Mouse (Mus musculus) limb, embryonic 11.5 days (tissue): Measurements from ENCODE around the gene Paqr5. TPM values are rescaled to one million over a fixed set of nuclear protein-coding genes. Genes with fewer than 3 reads are reported as not detected.

Source experiments
- ATAC-seq: fragments of 200-750 bp; cut with Nextera tagmentation; 2 replicates; pipeline ENCODE4 v1.8.0; 2017; ENCODE audit warnings: low read depth; ENCODE audit not compliant: insufficient number of reproducible peaks, low FRiP score, low TSS enrichment
- DNase-seq: peaks from one replicate; pipeline ENCODE4 v3.0.0-alpha.2; 2015; ENCODE audit warnings: low spot score
- H3K27ac ChIP-seq: fragments of 300-500 bp; sonication (generic); replicated peaks from 2 replicates; pipeline ENCODE4 v1.5.1; 2014; ENCODE audit warnings: low read depth, mild to moderate bottlenecking, low read length
- H3K27me3 ChIP-seq: fragments of 300-500 bp; sonication (generic); 2 replicates; pipeline ENCODE4 v1.6.1; 2014; ENCODE audit warnings: mild to moderate bottlenecking, low read length, mixed read lengths; ENCODE audit not compliant: control insufficient read depth, insufficient read depth
- H3K36me3 ChIP-seq: fragments of 300-500 bp; sonication (generic); 2 replicates; pipeline ENCODE4 v1.6.1; 2014; ENCODE audit warnings: mild to moderate bottlenecking, low read length, moderate library complexity, mixed read lengths; ENCODE audit not compliant: control insufficient read depth, insufficient read depth
- H3K4me1 ChIP-seq: fragments of 300-500 bp; sonication (generic); 2 replicates; pipeline ENCODE4 v1.6.1; 2014; ENCODE audit warnings: low read length, mixed read lengths; ENCODE audit not compliant: control insufficient read depth, insufficient read depth
- H3K4me2 ChIP-seq: fragments of 300-500 bp; sonication (generic); 2 replicates; pipeline ENCODE4 v1.6.1; 2014; ENCODE audit warnings: low read depth, mild to moderate bottlenecking, moderate library complexity; ENCODE audit not compliant: severe bottlenecking
- H3K4me3 ChIP-seq: fragments of 300-500 bp; sonication (generic); 2 replicates; pipeline ENCODE4 v1.5.1; 2014; ENCODE audit warnings: low read depth, low read length
- H3K9ac ChIP-seq: fragments of 300-500 bp; sonication (generic); 2 replicates; pipeline ENCODE4 v1.6.1; 2014; ENCODE audit warnings: mild to moderate bottlenecking, low read length
- H3K9me3 ChIP-seq: fragments of 300-500 bp; sonication (generic); 2 replicates; pipeline ENCODE4 v1.6.1; 2016; ENCODE audit warnings: low read length; ENCODE audit not compliant: control insufficient read depth
- WGBS: fragments of 180-500 bp; shearing (Covaris S2); extraction: QIAGEN DNeasy Blood & Tissue Kit; methylation state at CpG from one replicate; pipeline ENCODE4 v1.1.7; 2014; 5-methylcytosine and 5-hydroxymethylcytosine counted together
- polyA plus RNA-seq: library from polyadenylated mRNA; unstranded; fragments of >200 nt; fragmentation: Nextera tagmentation; extraction: Ambion mirVana; gene quantifications from 2 replicates; pipeline ENCODE4 v1.2.1, GENCODE M21; 2014

Paqr5 gene
- polyA plus RNA-seq, 1 experiment from 2014 or later: 0.85 TPM

- Histone ChIP-seq H3K4me2 (no peak overlapping the region), H3K27ac (no peak overlapping the region), H3K9ac (no peak overlapping the region), H3K4me3 (no peak overlapping the region), H3K9me3 (no peaks in the 10 kb centered on the region), H3K27me3 (no peaks in the 10 kb centered on the region), H3K4me1 (0 out of 2 replicates have a peak, but pooled peaks cover 3% of the 10 kb centered on the region), H3K36me3 (no peaks in the 10 kb centered on the region)
- DNase-seq: peak; percentile 27
- no peak for ATAC-seq
- 46% methylated on average over 2 of the region's 2 CpGs for WGBS
These were observed 23.0 kb downstream of the Paqr5 start for GRCm38 (mm10) chr9:62003611-62004010.

DNA sequence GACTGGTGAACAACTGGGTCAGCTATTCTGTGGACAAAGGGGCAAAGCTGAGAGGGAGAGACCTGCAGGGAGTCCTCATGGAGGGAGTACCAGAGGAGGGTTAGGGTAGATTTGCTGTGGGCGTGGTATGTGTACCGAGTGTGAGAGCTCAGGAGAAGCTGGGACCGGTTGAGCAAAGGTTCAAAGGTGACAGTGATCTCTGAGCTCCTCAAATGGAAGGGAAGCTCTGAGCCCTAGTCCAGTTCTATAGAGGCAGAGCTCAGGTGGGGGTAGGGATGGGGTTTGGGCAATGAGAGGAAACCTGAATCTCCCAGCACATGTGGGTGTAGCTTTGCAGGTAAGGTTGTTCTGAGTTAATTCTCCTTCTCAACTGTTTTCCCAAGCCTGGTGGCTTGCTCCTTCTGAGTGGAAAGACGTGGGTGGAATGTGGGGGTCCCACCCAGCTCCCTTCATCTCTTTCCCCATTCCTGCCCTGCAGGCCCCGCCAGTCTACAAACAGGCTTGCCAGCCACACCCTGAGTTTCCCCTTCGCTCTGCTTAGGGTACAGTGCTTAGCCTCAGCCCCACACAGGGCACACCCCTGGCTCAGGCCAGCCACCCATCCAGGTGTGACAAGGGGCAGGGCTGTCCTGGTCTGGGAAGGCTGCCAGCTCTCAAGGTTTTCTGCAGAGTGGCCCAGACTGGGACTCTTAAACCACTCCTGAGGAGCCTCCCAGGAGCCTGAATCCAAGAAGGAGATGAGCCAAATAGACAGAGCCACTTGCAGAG, 26.8 kb downstream of the Paqr5 start:
- no peaks in the 10 kb centered on the region for H3K27me3 ChIP-seq
- H3K4me3 ChIP-seq: no peak overlapping the region
- 82% methylated on average over 6 of the region's 6 CpGs for WGBS
- no peak overlapping the region for H3K4me2 ChIP-seq
- ATAC-seq (no peak), DNase-seq (no peak)
- no peak overlapping the region for H3K27ac ChIP-seq
- 0 out of 2 replicates have a peak, but pooled peaks cover 3% of the 10 kb centered on the region for H3K4me1 ChIP-seq
- H3K9ac ChIP-seq: no peak overlapping the region
- H3K36me3 ChIP-seq: no peaks in the 10 kb centered on the region
- H3K9me3 ChIP-seq: no peaks in the 10 kb centered on the region

DNA sequence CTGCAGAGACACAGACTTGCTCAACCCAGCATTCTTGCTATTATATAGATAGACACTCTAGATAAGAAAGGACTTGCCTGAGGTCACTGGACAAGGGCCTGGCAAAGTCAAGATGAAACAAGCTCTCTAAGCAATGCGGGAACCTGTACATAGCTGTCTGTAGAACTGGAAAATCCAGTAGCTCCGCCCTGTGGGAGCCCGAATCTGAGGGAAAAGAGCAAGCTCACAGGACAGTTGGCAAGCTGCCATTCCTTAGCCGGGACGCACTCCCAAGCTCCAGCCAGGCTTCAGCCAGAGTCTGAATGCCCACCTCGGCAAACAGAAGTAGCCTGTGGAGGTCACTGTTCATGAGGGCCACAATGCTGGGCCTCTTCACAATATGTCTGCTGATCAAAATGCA, 28.8 kb downstream of the Paqr5 start:
- DNase-seq: no peak
- H3K4me3 ChIP-seq: no peak overlapping the region
- H3K9me3 ChIP-seq: no peaks in the 10 kb centered on the region
- no peak overlapping the region for H3K27ac ChIP-seq
- H3K4me2 ChIP-seq: no peak overlapping the region
- 82% methylated on average over 6 of the region's 6 CpGs for WGBS
- no peaks in the 10 kb centered on the region for H3K36me3 ChIP-seq
- no peaks in the 10 kb centered on the region for H3K4me1 ChIP-seq
- ATAC-seq: no peak
- no peaks in the 10 kb centered on the region for H3K27me3 ChIP-seq
- H3K9ac ChIP-seq: no peak overlapping the region

DNA sequence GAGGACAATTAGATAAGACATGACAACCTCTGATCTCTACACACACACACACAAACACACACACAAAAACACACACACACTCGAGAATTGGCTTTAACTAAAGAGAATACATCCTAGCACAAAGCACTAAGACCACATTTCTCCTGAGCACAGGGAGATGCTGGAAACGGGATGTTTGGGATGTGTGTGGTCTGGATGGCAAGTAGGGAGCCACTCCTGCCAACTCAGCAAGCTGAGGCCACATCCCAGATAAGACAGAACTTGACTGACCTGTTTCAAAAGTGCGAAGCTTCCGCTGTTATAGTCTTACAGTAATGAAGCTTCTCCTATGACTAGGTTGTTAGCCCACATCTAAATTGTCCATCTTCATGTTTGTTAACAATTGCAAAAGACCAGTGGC, 35.5 kb downstream of the Paqr5 start:
- DNase-seq (no peak), ATAC-seq (no peak)
- Histone ChIP-seq H3K4me3 (no peak overlapping the region), H3K9ac (no peak overlapping the region), H3K4me1 (no peaks in the 10 kb centered on the region), H3K27me3 (no peaks in the 10 kb centered on the region), H3K36me3 (no peaks in the 10 kb centered on the region), H3K4me2 (no peak overlapping the region), H3K27ac (no peak overlapping the region), H3K9me3 (no peaks in the 10 kb centered on the region)
- WGBS: 74% methylated on average over 4 of the region's 4 CpGs

DNA sequence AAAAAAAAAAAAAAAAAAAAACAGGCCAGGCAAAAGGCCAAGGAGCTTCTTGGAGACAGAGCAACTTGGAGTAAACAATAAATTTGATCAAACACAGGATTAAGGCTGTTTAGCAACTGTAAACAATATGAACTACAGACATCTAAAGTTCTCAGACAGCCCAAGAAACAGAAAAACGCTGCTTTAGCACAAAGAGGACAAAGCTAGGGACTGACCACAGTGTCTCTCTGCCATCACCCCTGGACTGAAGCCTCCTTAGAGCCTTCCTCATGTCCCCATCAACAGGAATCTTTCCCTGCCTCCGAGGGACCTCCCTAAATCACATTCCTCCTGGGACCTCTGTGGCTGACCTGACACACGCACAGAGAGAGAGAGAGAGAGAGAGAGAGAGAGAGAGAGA, 35.9 kb downstream of the Paqr5 start:
- no peak for DNase-seq
- Histone ChIP-seq H3K27ac (no peak overlapping the region), H3K4me3 (no peak overlapping the region), H3K9ac (no peak overlapping the region), H3K4me1 (no peaks in the 10 kb centered on the region), H3K27me3 (no peaks in the 10 kb centered on the region), H3K4me2 (no peak overlapping the region), H3K9me3 (no peaks in the 10 kb centered on the region), H3K36me3 (no peaks in the 10 kb centered on the region)
- WGBS: 32% methylated on average over 3 of the region's 3 CpGs
- no peak for ATAC-seq

GRCm38 (mm10) chr9:61986055-61986454, 40.6 kb downstream of the Paqr5 start:
- DNase-seq: no peak
- H3K4me3 ChIP-seq: no peak overlapping the region
- no peaks in the 10 kb centered on the region for H3K27me3 ChIP-seq
- H3K9me3 ChIP-seq: no peaks in the 10 kb centered on the region
- no peaks in the 10 kb centered on the region for H3K4me1 ChIP-seq
- ATAC-seq: no peak
- H3K4me2 ChIP-seq: no peak overlapping the region
- no peak overlapping the region for H3K9ac ChIP-seq
- no peaks in the 10 kb centered on the region for H3K36me3 ChIP-seq
- no peak overlapping the region for H3K27ac ChIP-seq
- WGBS: 82% methylated on average over 7 of the region's 7 CpGs

GRCm38 (mm10) chr9:61985183-61985863, 41.3 kb downstream of the Paqr5 start:
- Histone ChIP-seq H3K9me3 (no peaks in the 10 kb centered on the region), H3K4me3 (no peak overlapping the region), H3K4me2 (no peak overlapping the region), H3K27ac (no peak overlapping the region), H3K4me1 (no peaks in the 10 kb centered on the region), H3K36me3 (no peaks in the 10 kb centered on the region), H3K27me3 (no peaks in the 10 kb centered on the region), H3K9ac (no peak overlapping the region)
- DNase-seq: peak; percentile 66
- WGBS: 46% methylated on average over 11 of the region's 11 CpGs
- no peak for ATAC-seq

GRCm38 (mm10) chr9:61982940-61983620, 43.6 kb downstream of the Paqr5 start:
- Histone ChIP-seq H3K4me3 (no peak overlapping the region), H3K27me3 (no peaks in the 10 kb centered on the region), H3K27ac (no peak overlapping the region), H3K9ac (no peak overlapping the region), H3K4me2 (no peak overlapping the region), H3K36me3 (no peaks in the 10 kb centered on the region), H3K4me1 (no peaks in the 10 kb centered on the region), H3K9me3 (no peaks in the 10 kb centered on the region)
- 79% methylated on average over 7 of the region's 7 CpGs for WGBS
- DNase-seq: no peak
- no peak for ATAC-seq
